Mouse (Mus musculus) C2C12 (cell line): ENCODE measurements at regions not wholly inside any gene's neighbourhood (a gene's known extent, or its start where the extent isn't known, plus 50 kb on each side); places are given as distances from the start of the nearest gene placed in this dataset.
A peak's percentile ranks its signal among the peaks of the same experiment; 100 is the strongest.

ENCODE experiments used
- H3K27me3 ChIP-seq: one replicate; pipeline ENCODE4 v1.6.1; 2011; ENCODE audit not compliant: control insufficient read depth, insufficient read depth, insufficient read length
- H3K36me3 ChIP-seq: one replicate; pipeline ENCODE4 v1.6.1; 2011; ENCODE audit not compliant: control insufficient read depth, insufficient read depth
- H3K4me3 ChIP-seq: one replicate; pipeline ENCODE4 v1.5.1; 2011; ENCODE audit warnings: mild to moderate bottlenecking, control low read depth; ENCODE audit not compliant: poor library complexity, insufficient read depth, severe bottlenecking
- H3K79me2 ChIP-seq: one replicate; pipeline ENCODE4 v1.6.1; 2011; ENCODE audit not compliant: control insufficient read depth, insufficient read depth
- H3K79me3 ChIP-seq: one replicate; pipeline ENCODE4 v1.6.1; 2011; ENCODE audit warnings: low read depth, control low read depth
- H3ac ChIP-seq: one replicate; pipeline ENCODE3; 2011; ENCODE audit warnings: low read depth; ENCODE audit not compliant: control insufficient read depth, insufficient read length
- CEBPB ChIP-seq: IDR thresholded peaks from one replicate; pipeline ENCODE4 v1.6.1; 2011; ENCODE audit warnings: low read depth, mild to moderate bottlenecking, control low read depth, moderate library complexity
- CTCF ChIP-seq: IDR thresholded peaks from one replicate; pipeline ENCODE4 v1.5.1; 2011; ENCODE audit not compliant: control insufficient read depth, insufficient read depth, insufficient read length
- FOSL1 ChIP-seq: IDR thresholded peaks from one replicate; pipeline ENCODE4 v1.8.0; 2011; ENCODE audit warnings: mild to moderate bottlenecking, low read length; ENCODE audit not compliant: poor library complexity, insufficient read depth, severe bottlenecking
- MAX ChIP-seq: IDR thresholded peaks from one replicate; pipeline ENCODE4 v1.6.1; 2011; ENCODE audit warnings: mild to moderate bottlenecking, control low read depth
- MYOD1 ChIP-seq: IDR thresholded peaks from one replicate; pipeline ENCODE4 v1.6.1; 2011; ENCODE audit warnings: low read depth; ENCODE audit not compliant: control insufficient read depth, insufficient read length
- MYOG ChIP-seq: IDR thresholded peaks from one replicate; pipeline ENCODE4 v1.6.1; 2011; ENCODE audit not compliant: control insufficient read depth, insufficient read length; ENCODE audit errors: extremely low read depth
- USF1 ChIP-seq: IDR thresholded peaks from one replicate; pipeline ENCODE4 v1.6.1; 2011; ENCODE audit warnings: low read depth, mild to moderate bottlenecking, control low read depth, moderate library complexity

DNA sequence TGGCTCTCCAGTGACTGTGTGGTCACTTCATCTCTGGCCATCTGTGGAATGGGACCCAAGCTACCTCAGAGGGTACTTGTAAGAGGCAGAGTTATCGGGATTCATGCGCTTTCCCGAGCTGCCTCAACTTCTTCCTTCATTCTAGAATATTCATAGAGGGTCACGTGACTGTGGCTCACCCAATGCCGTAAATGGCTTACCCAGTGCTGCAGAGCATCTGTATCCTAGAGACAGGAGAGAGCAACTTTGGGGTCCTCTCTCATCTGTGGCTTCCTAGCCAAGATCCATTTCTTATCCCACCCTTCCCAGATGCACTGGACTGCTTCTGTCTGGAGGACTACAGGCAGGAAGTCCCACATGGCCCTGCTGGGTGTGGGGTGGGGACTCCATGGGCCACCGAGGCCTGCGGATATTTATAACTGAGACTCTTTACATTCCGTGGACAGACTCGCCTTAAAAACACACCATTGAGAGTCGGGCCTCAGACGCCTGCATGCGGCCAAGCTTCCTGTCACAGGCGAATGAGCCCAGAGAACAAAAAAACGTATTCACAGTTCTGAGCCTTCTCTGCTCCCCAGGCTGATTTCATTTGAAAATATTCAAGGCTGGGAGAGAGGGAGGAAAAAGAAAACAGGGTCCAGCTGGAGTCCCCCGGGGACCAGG lies 138.3 kb upstream of the Haao start:
- Histone ChIP-seq H3K4me3 (no peak overlapping the region), H3K36me3 (no peaks in the 10 kb centered on the region), H3K79me2 (no peaks in the 10 kb centered on the region), H3K79me3 (no peaks in the 10 kb centered on the region), H3K27me3 (no peaks in the 10 kb centered on the region), H3ac (no peak overlapping the region)
- TF ChIP-seq MYOG (no peak), USF1 (no peak), MAX (no peak), FOSL1 (no peak), CTCF (no peak), MYOD1 (no peak), CEBPB (no peak)

DNA sequence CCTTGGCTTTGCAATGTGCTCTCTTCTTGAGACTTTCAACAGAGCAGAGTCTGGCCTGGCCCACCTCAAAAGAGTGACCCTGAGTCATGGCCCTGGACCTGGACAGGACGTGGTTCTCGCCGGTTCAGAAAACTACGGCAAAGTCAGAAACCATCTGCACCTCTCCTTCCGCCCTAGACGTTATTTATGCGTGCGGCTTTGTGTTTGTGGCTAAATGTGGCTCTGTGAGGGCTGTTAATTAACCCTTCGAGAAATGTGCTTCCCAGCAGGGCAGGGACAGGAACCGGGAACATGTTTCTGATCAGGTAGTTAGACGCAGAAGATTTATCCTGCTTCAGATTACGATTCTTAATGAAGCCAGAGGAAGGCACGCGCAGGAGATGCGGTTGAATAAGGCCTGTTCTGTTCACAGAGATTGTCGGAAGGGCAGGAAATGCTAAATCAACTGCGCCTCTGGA lies 137.6 kb upstream of the Haao start:
- Histone ChIP-seq H3K27me3 (no peaks in the 10 kb centered on the region), H3K36me3 (no peaks in the 10 kb centered on the region), H3K79me2 (no peaks in the 10 kb centered on the region), H3K4me3 (no peak overlapping the region), H3ac (no peak overlapping the region), H3K79me3 (no peaks in the 10 kb centered on the region)
- TF ChIP-seq CTCF: no peak
- no peak for TF ChIP-seq CEBPB
- TF ChIP-seq MYOG: no peak
- TF ChIP-seq FOSL1: no peak
- no peak for TF ChIP-seq MAX
- TF ChIP-seq MYOD1: no peak
- no peak for TF ChIP-seq USF1

DNA sequence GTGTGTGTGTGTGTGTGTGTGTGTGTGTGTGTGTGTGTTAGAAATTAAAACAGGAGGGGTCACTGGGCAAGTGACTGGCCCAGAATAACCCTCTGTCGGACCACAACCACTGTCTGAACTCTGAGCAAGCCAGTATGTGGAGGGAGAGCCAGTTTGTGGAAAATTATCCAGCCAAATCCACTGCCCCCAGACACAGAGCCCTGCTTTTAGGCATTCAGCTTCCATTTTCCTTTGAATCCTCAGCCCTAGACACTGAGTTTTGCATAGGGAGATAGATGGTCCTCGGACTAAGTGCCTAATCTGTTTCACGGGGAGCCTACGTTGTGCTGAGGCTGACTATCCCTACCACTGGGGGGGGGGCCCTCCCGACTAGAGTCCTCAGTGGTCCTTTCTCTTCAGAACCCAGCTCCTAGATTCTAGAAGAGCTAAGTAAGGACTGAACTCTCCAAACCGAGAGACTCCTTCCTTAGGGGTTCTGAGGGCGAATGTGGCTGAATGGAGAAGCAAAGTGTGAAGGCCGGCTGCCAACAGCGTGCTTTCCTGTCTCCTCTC lies 136.2 kb upstream of the Haao start:
- Histone ChIP-seq H3K79me2 (no peaks in the 10 kb centered on the region), H3ac (no peak overlapping the region), H3K79me3 (no peaks in the 10 kb centered on the region), H3K36me3 (no peaks in the 10 kb centered on the region), H3K27me3 (no peaks in the 10 kb centered on the region), H3K4me3 (no peak overlapping the region)
- TF ChIP-seq CEBPB (no peak), MAX (no peak), CTCF (no peak), MYOD1 (no peak), USF1 (no peak), MYOG (no peak), FOSL1 (no peak)

DNA sequence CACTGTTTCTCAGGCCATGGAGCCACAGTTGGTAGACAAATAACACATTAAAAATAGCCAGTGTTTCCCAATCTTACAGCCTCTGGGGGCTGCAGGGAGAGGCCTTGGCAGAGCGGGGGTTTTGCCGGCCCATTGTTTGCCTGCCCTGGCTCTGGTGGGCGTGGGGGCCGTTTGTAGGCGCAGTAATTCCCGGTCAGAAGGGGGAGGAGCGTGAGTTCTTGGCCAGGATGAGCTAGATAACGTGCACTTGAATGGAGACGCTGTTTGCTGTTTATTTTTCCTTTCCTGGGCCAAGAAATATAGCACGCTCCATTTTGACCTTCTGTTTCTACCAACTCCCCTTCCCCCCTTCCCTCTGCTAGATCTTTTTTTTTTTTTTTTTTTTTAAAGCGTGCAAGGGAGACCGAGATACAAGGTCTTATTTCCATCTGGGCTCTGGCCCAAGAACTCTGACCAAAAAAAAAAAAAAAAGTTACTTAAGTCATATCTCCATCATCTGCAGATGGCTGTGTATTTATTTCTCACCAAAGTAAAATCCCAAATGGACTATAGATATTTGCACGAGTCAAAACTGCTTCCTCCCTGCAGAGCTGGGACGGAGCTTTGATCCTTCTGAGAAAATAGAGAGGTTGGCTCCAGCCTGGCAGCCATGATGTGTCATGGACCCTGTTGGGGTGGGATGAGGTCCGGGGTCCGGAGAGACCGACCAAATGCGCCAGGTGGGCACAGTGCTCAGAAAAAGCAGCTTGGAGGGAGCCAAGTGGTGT lies 135.5 kb upstream of the Haao start:
- no peaks in the 10 kb centered on the region for H3K79me3 ChIP-seq
- no peak overlapping the region for H3K4me3 ChIP-seq
- TF ChIP-seq MAX (no peak), CEBPB (peak; percentile 77), CTCF (no peak), MYOD1 (no peak)
- no peaks in the 10 kb centered on the region for H3K36me3 ChIP-seq
- H3ac ChIP-seq: no peak overlapping the region
- no peaks in the 10 kb centered on the region for H3K27me3 ChIP-seq
- H3K79me2 ChIP-seq: no peaks in the 10 kb centered on the region

DNA sequence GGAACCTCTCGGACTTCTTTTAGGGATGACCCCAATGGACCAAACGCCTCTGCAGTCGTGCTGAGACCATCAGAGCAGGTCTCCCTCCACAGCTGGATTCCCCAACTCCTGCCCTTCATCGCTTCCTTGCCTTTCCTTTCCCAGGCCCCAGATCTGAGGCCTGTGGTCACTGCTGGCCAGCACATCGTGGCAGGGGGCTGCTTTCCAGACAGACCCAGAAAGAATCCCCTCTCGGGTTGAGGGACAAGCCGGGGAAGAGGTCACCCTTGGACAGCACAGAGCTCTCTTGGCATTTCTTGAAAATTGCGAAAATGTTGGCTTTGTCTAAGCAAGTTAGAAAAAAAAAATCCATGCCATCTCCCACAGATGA lies 134.9 kb upstream of the Haao start:
- Histone ChIP-seq H3K79me2 (no peaks in the 10 kb centered on the region), H3K79me3 (no peaks in the 10 kb centered on the region), H3K36me3 (no peaks in the 10 kb centered on the region), H3K27me3 (no peaks in the 10 kb centered on the region), H3ac (no peak overlapping the region), H3K4me3 (no peak overlapping the region)
- TF ChIP-seq MYOG: no peak
- TF ChIP-seq FOSL1: no peak
- TF ChIP-seq MYOD1: no peak
- no peak for TF ChIP-seq MAX
- no peak for TF ChIP-seq USF1
- TF ChIP-seq CEBPB: no peak
- no peak for TF ChIP-seq CTCF
